Comparison of ENCODE assay signal across 26 mouse cellular contexts in genomic region chr2:120761922-120762321, GRCm38 (mm10).
DNase-seq lines count a peak whose midpoint lies in the region; ATAC-seq lines count a peak whose summit lies in the region.
"Had no signal": no experiment of that assay in that cellular context is flagged by ENCODE, and none has a peak within 500 bp of the region (broad histone marks: within the 10 kb centered on the region; RNA-seq: fewer than 3 reads in every experiment).

No protein-coding gene starts in this region.

- no peaks in the 10 kb centered on the region for H3K27me3 ChIP-seq in intestine, embryonic 16.5 days (replicated peaks; ENCODE audit: control insufficient read depth, insufficient read depth, low read length)
- H3K27me3 ChIP-seq in heart, embryonic 12.5 days (replicated peaks), result no peaks in the 10 kb centered on the region
- H3K27me3 ChIP-seq: CH12.LX; embryonic facial prominence, embryonic 13.5 days; embryonic facial prominence, embryonic 15.5 days; forebrain, embryonic 12.5 days; forebrain, embryonic 15.5 days had no signal

- no peak overlapping the region for H3K4me2 ChIP-seq in intestine, embryonic 16.5 days (ENCODE audit: low read depth, low read length)
- H3K4me2 ChIP-seq in heart, embryonic 12.5 days, result no peak overlapping the region
- H3K4me2 ChIP-seq: embryonic facial prominence, embryonic 13.5 days; embryonic facial prominence, embryonic 15.5 days; forebrain, embryonic 12.5 days; forebrain, embryonic 15.5 days had no signal

- DNase-seq in ES-CJ7 (ENCODE audit: low read depth, low spot score) (peak; percentile 23), NIH3T3 (ENCODE audit: low read depth) (peak; percentile 26), ZHBTc4 (ENCODE audit: low read depth, low spot score) (peak; percentile 67)
- DNase-seq in large intestine, adult 2 months (ENCODE audit: low read depth, low spot score), result peak; percentile 2
- no peak for DNase-seq in cerebellum, postnatal 14 days
- DNase-seq: adrenal gland, adult 8-10 months; adrenal gland, postnatal 14 days; adrenal gland, postnatal 36 days; B cell, adult 2 months; cerebellum, adult 11-12 months; cerebellum, adult 2 months; cerebellum, adult 9-10 months; cerebellum, postnatal 10 days; cerebellum, postnatal 36 days; embryo, embryonic 11 days; forebrain, postnatal 0 days had no signal

- H3K36me3 ChIP-seq in intestine, embryonic 16.5 days (ENCODE audit: control insufficient read depth, insufficient read depth, low read length), result no peaks in the 10 kb centered on the region
- H3K36me3 ChIP-seq in heart, embryonic 12.5 days, result peaks cover 21% of the 10 kb centered on the region

- no peak overlapping the region for H3K27ac ChIP-seq in intestine, embryonic 16.5 days (ENCODE audit: low read length)
- no peak overlapping the region for H3K27ac ChIP-seq in heart, embryonic 12.5 days (ENCODE audit: poor library complexity, severe bottlenecking)
- H3K27ac ChIP-seq: embryonic facial prominence, embryonic 13.5 days; embryonic facial prominence, embryonic 15.5 days; forebrain, embryonic 10.5 days; forebrain, embryonic 12.5 days; forebrain, embryonic 15.5 days had no signal

- no peak overlapping the region for H3K4me3 ChIP-seq in intestine, embryonic 16.5 days (ENCODE audit: low read length)
- H3K4me3 ChIP-seq in heart, embryonic 12.5 days, result no peak overlapping the region
- H3K4me3 ChIP-seq: embryonic facial prominence, embryonic 13.5 days; embryonic facial prominence, embryonic 15.5 days; erythroblast, embryonic 14.5 days; forebrain, embryonic 10.5 days; forebrain, embryonic 12.5 days; forebrain, embryonic 15.5 days had no signal

- no peak overlapping the region for H3K9ac ChIP-seq in intestine, embryonic 16.5 days (ENCODE audit: low read depth, low read length)
- H3K9ac ChIP-seq in heart, embryonic 12.5 days, result no peak overlapping the region
- H3K9ac ChIP-seq: embryonic facial prominence, embryonic 13.5 days; embryonic facial prominence, embryonic 15.5 days; forebrain, embryonic 12.5 days; forebrain, embryonic 15.5 days; forebrain, postnatal 0 days had no signal

- ATAC-seq in intestine, embryonic 16.5 days, result no peak
- ATAC-seq in heart, embryonic 12.5 days (ENCODE audit: insufficient number of reproducible peaks, low FRiP score), result no peak
- ATAC-seq: CD4-positive, CD25-positive, alpha-beta regulatory T cell, adult 4 months; forebrain, embryonic 15.5 days; forebrain, postnatal 0 days had no signal

- H3K9me3 ChIP-seq in intestine, embryonic 16.5 days (ENCODE audit: control insufficient read depth, low read length), result no peaks in the 10 kb centered on the region
- no peaks in the 10 kb centered on the region for H3K9me3 ChIP-seq in heart, embryonic 12.5 days (replicated peaks)
- H3K9me3 ChIP-seq: embryonic facial prominence, embryonic 13.5 days; embryonic facial prominence, embryonic 15.5 days; forebrain, embryonic 10.5 days; forebrain, embryonic 12.5 days; forebrain, embryonic 15.5 days had no signal

- no peaks in the 10 kb centered on the region for H3K4me1 ChIP-seq in intestine, embryonic 16.5 days (ENCODE audit: control insufficient read depth, insufficient read depth, low read length)
- H3K4me1 ChIP-seq in heart, embryonic 12.5 days (replicated peaks), result no peaks in the 10 kb centered on the region
- H3K4me1 ChIP-seq: embryonic facial prominence, embryonic 13.5 days; embryonic facial prominence, embryonic 15.5 days; forebrain, embryonic 10.5 days; forebrain, embryonic 12.5 days; forebrain, embryonic 15.5 days had no signal

Comparison
In these comparisons a context has a peak if more than half of its experiments do, and no peak if none do; other contexts are left out.
1. DNase-seq: peak in ES-CJ7 (single experiment), NIH3T3 (single experiment), ZHBTc4 (single experiment) and large intestine, adult 2 months (single experiment); none in cerebellum, postnatal 14 days (0 of 2).